Mouse (Mus musculus): ENCODE measurements at regions not wholly inside any gene's neighbourhood (a gene's known extent, or its start where the extent isn't known, plus 50 kb on each side); places are given as distances from the start of the nearest gene placed in this dataset.

DNA sequence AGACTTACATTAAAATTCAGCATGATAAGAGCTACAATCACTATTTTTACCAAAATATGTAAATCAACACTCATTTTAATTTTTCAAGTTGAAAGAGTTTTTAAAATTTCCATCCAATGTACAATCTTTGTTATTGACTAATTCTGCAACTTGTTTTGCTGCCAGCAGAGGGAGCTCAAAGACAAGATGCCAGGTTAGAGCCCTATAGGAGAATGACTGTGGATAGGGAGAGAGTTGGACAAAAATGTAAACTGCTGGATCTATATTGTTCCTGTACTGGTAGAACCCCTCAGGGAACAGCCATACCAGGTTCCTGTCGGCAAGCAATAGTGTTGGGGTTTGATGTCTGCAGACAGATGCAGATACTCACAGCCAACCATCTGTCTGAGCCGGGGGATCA is 288.8 kb upstream of the 4930550L24Rik start:
- TF ChIP-seq GABPA (IDR thresholded peaks at IDR 0.05; ENCODE audit: low read depth, low read length): no peak
- TF ChIP-seq CHD2 (IDR thresholded peaks at IDR 0.05; ENCODE audit: low read length): no peak
- TF ChIP-seq UBTF (IDR thresholded peaks at IDR 0.05; ENCODE audit: borderline replicate concordance, insufficient read depth, low read depth, low read length): no peak
- TF ChIP-seq CTCF (IDR thresholded peaks at IDR 0.05 in 2 of 3, conservative IDR thresholded peaks at IDR 0.05 in 1 of 3; ENCODE audit: control insufficient read depth in 1 of 3, insufficient read depth in 1 of 3, low read depth in 2 of 3, low read length in 3 of 3, poor library complexity in 1 of 3, severe bottlenecking in 1 of 3): peak; percentile 34 to 58 (median 39); a peak in 5 of 6 replicates
- TF ChIP-seq MAX (IDR thresholded peaks at IDR 0.05; ENCODE audit: low read length): no peak
- TF ChIP-seq CHD1 (IDR thresholded peaks at IDR 0.05; ENCODE audit: low read depth, low read length): no peak
- TF ChIP-seq NRF1 (IDR thresholded peaks at IDR 0.05; ENCODE audit: insufficient read depth, low read depth, low read length, poor library complexity, severe bottlenecking): no peak
- TF ChIP-seq BHLHE40 (IDR thresholded peaks at IDR 0.05; ENCODE audit: borderline replicate concordance, low read depth, low read length): no peak
- TF ChIP-seq POLR2AphosphoS5 (IDR thresholded peaks at IDR 0.05; ENCODE audit: borderline replicate concordance, low read depth, low read length): no peak
- TF ChIP-seq MXI1 (IDR thresholded peaks at IDR 0.05; ENCODE audit: low read depth, low read length): no peak
- TF ChIP-seq POLR2A (IDR thresholded peaks at IDR 0.05; ENCODE audit: control insufficient read depth in 1 of 2, insufficient read depth in 1 of 2, low read depth in 1 of 2, low read length in 2 of 2, poor library complexity in 1 of 2): no peak
- no peak for TF ChIP-seq ZKSCAN1 (IDR thresholded peaks at IDR 0.05; ENCODE audit: low read depth, low read length)
- no peak for TF ChIP-seq USF1 (IDR thresholded peaks at IDR 0.05; ENCODE audit: low read depth, low read length)
- TF ChIP-seq TAL1 (IDR thresholded peaks at IDR 0.05; ENCODE audit: low read length): no peak
